Mouse (Mus musculus) ovary, postnatal 10 days (tissue): Measurements from ENCODE around the gene Rnf7.

Experiments
- DNase-seq: peaks from one replicate; pipeline ENCODE4 v3.0.0; 2022; ENCODE audit warnings: low spot score

Rnf7 gene

GRCm38 (mm10) chr9:96470266-96470974, 8.1 kb downstream of the Rnf7 start:
- DNase-seq: no peak

GRCm38 (mm10) chr9:96469556-96470265, 8.8 kb downstream of the Rnf7 start:
- DNase-seq: no peak

GRCm38 (mm10) chr9:96463708-96464107, 14.8 kb downstream of the Rnf7 start:
- DNase-seq: no peak

GRCm38 (mm10) chr9:96461607-96462006, 16.9 kb downstream of the Rnf7 start:
- no peak for DNase-seq

GRCm38 (mm10) chr9:96460117-96460865, 18.2 kb downstream of the Rnf7 start:
- DNase-seq: no peak

GRCm38 (mm10) chr9:96455618-96456017, 22.9 kb downstream of the Rnf7 start:
- no peak for DNase-seq

- no peak for DNase-seq
These were observed 25.5 kb downstream of the Rnf7 start for GRCm38 (mm10) chr9:96452956-96453355.

GRCm38 (mm10) chr9:96450900-96451720, 27.4 kb downstream of the Rnf7 start:
- DNase-seq: no peak

- no peak for DNase-seq
These were observed 29.0 kb downstream of the Rnf7 start for GRCm38 (mm10) chr9:96449514-96449913.

- no peak for DNase-seq
These were observed 33.1 kb downstream of the Rnf7 start for GRCm38 (mm10) chr9:96445351-96445750.

GRCm38 (mm10) chr9:96442081-96442480, 36.4 kb downstream of the Rnf7 start:
- no peak for DNase-seq

GRCm38 (mm10) chr9:96438334-96438871, 40.1 kb downstream of the Rnf7 start:
- no peak for DNase-seq

- DNase-seq: peak; percentile 44
These were observed 40.6 kb downstream of the Rnf7 start for GRCm38 (mm10) chr9:96437805-96438333.

- no peak for DNase-seq
These were observed 41.3 kb downstream of the Rnf7 start for GRCm38 (mm10) chr9:96436901-96437804.

GRCm38 (mm10) chr9:96432575-96432974, 45.9 kb downstream of the Rnf7 start:
- no peak for DNase-seq

- no peak for DNase-seq
These were observed 47.4 kb downstream of the Rnf7 start for GRCm38 (mm10) chr9:96431081-96431480.

GRCm38 (mm10) chr9:96428336-96429046, 50.0 kb downstream of the Rnf7 start:
- no peak for DNase-seq

- DNase-seq: no peak
These were observed 54.4 kb downstream of the Rnf7 start for GRCm38 (mm10) chr9:96424027-96424426.
